Mouse (Mus musculus) midbrain, embryonic 14.5 days (tissue): ENCODE results near the gene Pwp2. TPM values are rescaled to one million over a fixed set of nuclear protein-coding genes. Genes with fewer than 3 reads are reported as not detected.

Source experiments
- polyA plus RNA-seq: library from polyadenylated mRNA; unstranded; fragments of >200 nt; fragmentation: Nextera tagmentation; extraction: Ambion mirVana; gene quantifications from 2 replicates; pipeline ENCODE4 v1.2.1, GENCODE M21; 2014

The Pwp2 gene
- polyA plus RNA-seq, 1 experiment from 2014 or later = 15.2 TPM

Other genes starting within 250 kb of the Pwp2 start
- gene Trpm2, start 214.6 kb downstream of the Pwp2 start, polyA plus RNA-seq = 3.6 TPM in 2 replicates
- gene 1810043G02Rik, start 206.6 kb downstream of the Pwp2 start, polyA plus RNA-seq = 41.0 and 45.3 TPM in 2 replicates
- 88.0 and 97.8 TPM in 2 replicates for gene Pfkl, start 175.1 kb downstream of the Pwp2 start, polyA plus RNA-seq
- gene Dnmt3l, start 143.2 kb downstream of the Pwp2 start, polyA plus RNA-seq = not detected in 2 replicates
- 0.09 TPM in 1 of 2 replicates, not detected in the other for gene Aire, start 141.5 kb downstream of the Pwp2 start, polyA plus RNA-seq
- 0.50 and 0.71 TPM in 2 replicates for gene Icosl, start 115.8 kb downstream of the Pwp2 start, polyA plus RNA-seq
- 17.9 and 56.8 TPM in 2 replicates for gene D10Jhu81e, start 15.4 kb downstream of the Pwp2 start, polyA plus RNA-seq
- gene Trappc10, start 59.5 kb upstream of the Pwp2 start, polyA plus RNA-seq = 33.4 and 37.2 TPM in 2 replicates
- 61.4 and 68.0 TPM in 2 replicates for gene Agpat3, start 167.3 kb upstream of the Pwp2 start, polyA plus RNA-seq
- gene Rrp1, start 227.9 kb upstream of the Pwp2 start, polyA plus RNA-seq = 305 and 353 TPM in 2 replicates
- gene Cstb, start 240.5 kb upstream of the Pwp2 start, polyA plus RNA-seq = 100 and 102 TPM in 2 replicates